Mouse (Mus musculus) embryonic facial prominence, embryonic 12.5 days (tissue): ENCODE measurements around the gene Mink1. TPM values are rescaled to one million over a fixed set of nuclear protein-coding genes. Genes with fewer than 3 reads are reported as not detected.

ENCODE experiments used
- ATAC-seq: fragments of 200-750 bp; cut with Nextera tagmentation; 2 replicates; pipeline ENCODE4 v1.8.0; 2017; ENCODE audit not compliant: insufficient number of reproducible peaks, insufficient read depth, low FRiP score, low TSS enrichment
- H3K27ac ChIP-seq: fragments of 300-500 bp; sonication (generic); 2 replicates; pipeline ENCODE4 v1.5.1; 2016; ENCODE audit warnings: mild to moderate bottlenecking
- H3K27me3 ChIP-seq: fragments of 300-500 bp; sonication (generic); 2 replicates; pipeline ENCODE4 v1.6.1; 2016; ENCODE audit warnings: mild to moderate bottlenecking, moderate library complexity
- H3K36me3 ChIP-seq: fragments of 300-500 bp; sonication (generic); 2 replicates; pipeline ENCODE4 v1.6.1; 2016; ENCODE audit warnings: mild to moderate bottlenecking
- H3K4me1 ChIP-seq: fragments of 300-500 bp; sonication (generic); 2 replicates; pipeline ENCODE4 v1.6.1; 2016
- H3K4me2 ChIP-seq: fragments of 300-500 bp; sonication (generic); replicated peaks from 2 replicates; pipeline ENCODE4 v1.6.1; 2016; ENCODE audit warnings: mild to moderate bottlenecking, moderate library complexity
- H3K4me3 ChIP-seq: fragments of 300-500 bp; sonication (generic); 2 replicates; pipeline ENCODE4 v1.5.1; 2016; ENCODE audit warnings: mild to moderate bottlenecking
- H3K9ac ChIP-seq: fragments of 300-500 bp; sonication (generic); 2 replicates; pipeline ENCODE4 v1.6.1; 2016; ENCODE audit warnings: mild to moderate bottlenecking, moderate library complexity
- H3K9me3 ChIP-seq: fragments of 300-500 bp; sonication (generic); 2 replicates; pipeline ENCODE4 v1.6.1; 2016; ENCODE audit warnings: mild to moderate bottlenecking, moderate library complexity
- WGBS: fragments of 180-500 bp; shearing (Covaris S2); methylation state at CpG from one replicate; pipeline ENCODE4 v1.1.7; 2016; 5-methylcytosine and 5-hydroxymethylcytosine counted together
- polyA plus RNA-seq: library from polyadenylated mRNA; unstranded; fragments of >200 nt; fragmentation: Nextera tagmentation; extraction: Ambion mirVana; gene quantifications from 2 replicates; pipeline ENCODE4 v1.2.1, GENCODE M21; 2016

Mink1 gene
- polyA plus RNA-seq, 1 experiment from 2014 or later, result 16.7 TPM

DNA sequence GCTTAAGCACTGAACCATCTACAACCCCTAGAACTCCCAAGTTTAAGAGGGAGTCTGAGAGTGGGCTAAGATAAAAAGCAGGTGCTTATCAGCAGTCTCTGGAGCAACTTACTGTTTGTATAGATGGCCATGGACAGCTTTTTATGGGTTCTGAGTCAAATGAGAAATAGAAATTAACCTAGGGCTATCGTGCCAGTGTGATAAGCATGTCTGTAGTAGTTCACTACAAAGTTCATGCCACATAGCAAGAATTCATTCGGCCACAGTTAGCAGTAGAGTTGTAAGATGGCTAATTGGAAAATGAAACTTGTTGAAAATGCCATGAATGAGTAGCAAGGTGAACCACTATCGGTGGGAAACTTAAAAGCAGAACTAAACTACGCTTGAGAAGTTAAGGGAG lies 85.8 kb downstream of the Mink1 start:
- Histone ChIP-seq H3K27ac (no peak overlapping the region), H3K27me3 (no peaks in the 10 kb centered on the region), H3K4me2 (peak overlapping the region; percentile 98), H3K9ac (0 out of 2 replicates have a peak overlapping the region, but pooled peaks have one; percentile 84), H3K4me1 (peaks cover 41% of the 10 kb centered on the region), H3K36me3 (peaks cover 63% of the 10 kb centered on the region), H3K4me3 (peak overlapping the region; percentile 81), H3K9me3 (no peaks in the 10 kb centered on the region)
- no peak for ATAC-seq
- WGBS, result 83% methylated on average over 4 of the region's 4 CpGs

DNA sequence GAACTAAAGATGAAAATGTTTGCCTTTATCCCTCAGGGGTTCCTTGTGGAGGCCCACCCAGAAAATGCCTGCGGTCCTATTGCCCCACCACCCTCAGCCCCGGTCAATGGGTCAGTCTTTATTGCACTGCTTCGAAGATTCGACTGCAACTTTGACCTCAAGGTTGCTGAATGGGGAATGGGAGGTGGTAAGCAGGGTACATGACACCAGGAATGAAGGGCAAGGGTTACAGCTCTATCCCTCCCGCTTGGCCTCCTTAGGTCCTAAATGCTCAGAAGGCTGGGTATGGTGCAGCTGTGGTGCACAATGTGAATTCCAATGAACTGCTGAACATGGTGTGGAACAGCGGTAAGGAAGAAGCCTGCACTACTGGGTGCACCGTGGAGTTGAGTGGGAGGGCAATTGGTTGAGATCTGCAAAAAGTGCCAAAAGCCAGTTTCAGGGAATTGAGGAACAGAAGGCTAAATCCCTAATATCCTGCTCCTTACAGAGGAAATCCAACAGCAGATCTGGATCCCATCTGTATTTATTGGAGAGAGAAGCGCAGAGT lies 86.6 kb downstream of the Mink1 start:
- peaks cover 58% of the 10 kb centered on the region for H3K36me3 ChIP-seq
- no peaks in the 10 kb centered on the region for H3K27me3 ChIP-seq
- 0 out of 2 replicates have a peak overlapping the region, but pooled peaks have one; percentile 12 for H3K4me3 ChIP-seq
- 0 out of 2 replicates have a peak overlapping the region, but pooled peaks have one; percentile 98 for H3K4me2 ChIP-seq
- no peak for ATAC-seq
- no peak overlapping the region for H3K9ac ChIP-seq
- H3K27ac ChIP-seq, result no peak overlapping the region
- WGBS, result 81% methylated on average over 8 of the region's 8 CpGs
- peaks cover 41% of the 10 kb centered on the region for H3K4me1 ChIP-seq
- no peaks in the 10 kb centered on the region for H3K9me3 ChIP-seq

DNA sequence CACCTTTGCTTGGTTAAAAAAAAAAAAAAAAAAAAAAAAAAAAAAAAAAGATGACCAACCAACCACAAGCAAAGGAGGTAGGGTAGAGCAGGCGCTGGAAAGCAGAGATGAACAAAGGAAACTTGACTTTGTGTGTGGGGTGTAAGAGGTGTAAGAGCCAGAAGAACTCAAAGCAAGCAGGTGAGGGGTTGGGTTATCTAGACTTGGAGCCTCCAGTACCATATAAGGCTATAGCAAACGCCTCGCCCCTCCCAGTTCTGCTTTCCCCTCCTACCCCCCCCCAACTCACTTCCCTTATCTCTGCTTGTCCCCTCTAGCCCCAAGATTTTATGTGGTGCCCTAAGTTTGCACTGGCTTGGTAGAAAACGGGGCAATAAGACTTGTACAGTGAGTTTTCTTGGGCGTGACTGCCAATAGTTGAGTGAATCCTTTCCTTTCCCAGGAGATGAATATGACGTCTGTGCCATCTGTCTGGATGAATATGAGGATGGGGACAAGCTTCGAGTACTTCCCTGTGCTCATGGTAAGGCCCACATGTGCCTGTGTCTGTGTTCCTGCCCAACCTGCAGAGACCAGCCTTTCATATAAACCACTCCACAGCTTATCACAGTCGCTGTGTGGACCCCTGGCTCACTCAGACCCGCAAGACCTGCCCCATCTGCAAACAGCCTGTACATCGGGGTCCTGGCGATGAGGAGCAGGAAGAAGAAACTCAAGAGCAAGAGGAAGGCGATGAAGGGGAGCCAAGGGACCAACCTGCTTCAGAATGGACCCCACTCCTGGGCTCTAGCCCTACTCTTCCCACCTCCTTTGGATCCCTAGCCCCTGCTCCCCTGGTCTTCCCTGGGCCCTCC lies 87.9 kb downstream of the Mink1 start:
- peaks cover 36% of the 10 kb centered on the region for H3K4me1 ChIP-seq
- WGBS, result 81% methylated on average over 12 of the region's 12 CpGs
- peaks cover 45% of the 10 kb centered on the region for H3K36me3 ChIP-seq
- no peak overlapping the region for H3K4me3 ChIP-seq
- no peaks in the 10 kb centered on the region for H3K9me3 ChIP-seq
- H3K9ac ChIP-seq, result no peak overlapping the region
- H3K4me2 ChIP-seq, result no peak overlapping the region
- H3K27me3 ChIP-seq, result no peaks in the 10 kb centered on the region
- 0 out of 2 replicates have a peak overlapping the region, but pooled peaks have one; percentile 38 for H3K27ac ChIP-seq
- ATAC-seq, result no peak

DNA sequence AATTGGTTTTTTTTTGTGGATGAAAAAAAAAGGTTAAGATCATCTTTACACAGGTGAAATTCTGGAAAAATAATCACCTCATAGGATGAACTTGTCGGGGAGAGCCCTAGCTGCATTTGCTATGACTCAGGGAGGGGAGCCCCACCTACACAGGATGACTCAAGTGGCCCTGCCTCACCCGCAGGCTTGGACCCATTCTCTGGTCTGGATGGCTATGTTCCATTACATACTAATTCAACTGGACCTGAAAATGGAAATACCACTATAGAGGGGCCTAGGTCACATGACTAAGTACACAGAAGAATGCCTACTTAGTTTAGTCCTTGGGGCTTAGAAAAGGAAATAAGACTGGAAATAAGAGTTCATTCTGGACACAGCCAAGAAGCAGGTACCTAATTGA lies 88.7 kb downstream of the Mink1 start:
- peaks cover 43% of the 10 kb centered on the region for H3K36me3 ChIP-seq

DNA sequence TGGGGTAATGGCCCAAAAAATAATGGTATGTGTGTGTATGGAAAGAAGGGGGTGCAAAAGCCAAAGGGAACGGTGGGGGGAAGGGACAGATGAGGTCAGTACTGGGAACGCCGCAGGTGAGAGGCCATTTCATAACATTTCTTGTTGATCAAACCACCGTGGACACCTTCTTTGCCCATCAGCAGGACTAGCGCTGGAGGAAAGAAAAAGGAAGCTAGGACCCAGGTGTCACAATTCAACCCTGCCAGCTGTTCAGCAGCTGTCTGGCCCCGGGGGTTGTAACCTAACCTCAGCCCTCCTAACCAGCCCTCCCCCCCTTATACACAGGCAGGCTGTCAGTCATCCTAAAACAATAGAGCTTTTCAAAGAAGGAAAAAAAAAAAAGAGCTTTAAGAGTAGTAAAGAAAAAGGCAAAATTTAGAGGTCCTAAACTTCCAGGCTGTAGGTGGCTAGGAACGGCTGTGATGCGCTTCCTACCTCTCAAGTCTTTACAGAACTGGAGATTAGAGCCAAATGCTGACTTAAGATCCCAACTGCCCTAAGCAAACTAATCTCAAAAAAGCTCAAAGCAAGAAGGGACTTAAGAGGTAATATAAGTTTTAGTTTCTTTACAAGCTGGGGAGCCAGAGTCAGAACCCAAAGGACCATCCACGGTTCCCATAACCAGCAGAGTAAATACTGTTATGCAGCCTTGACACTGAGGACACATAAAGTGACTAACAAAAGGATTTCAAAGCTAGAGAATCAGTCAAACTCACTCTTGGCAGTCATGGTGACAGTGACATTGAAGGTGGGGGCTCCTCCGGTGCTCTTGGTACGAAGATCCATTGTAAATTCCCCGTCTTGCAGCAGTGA lies 89.6 kb downstream of the Mink1 start:
- H3K4me1 ChIP-seq, result peaks cover 46% of the 10 kb centered on the region
- ATAC-seq, result no peak

More for the DNA sequence above, 88.7 kb downstream of the Mink1 start:
- WGBS, result 68% methylated on average over 2 of the region's 2 CpGs
- H3K4me3 ChIP-seq, result no peak overlapping the region
- no peak for ATAC-seq
- H3K4me2 ChIP-seq, result peak overlapping the region; percentile 97; the same call in 1 of the 2 replicates
- peaks cover 37% of the 10 kb centered on the region for H3K4me1 ChIP-seq
- H3K27ac ChIP-seq, result no peak overlapping the region
- H3K27me3 ChIP-seq, result no peaks in the 10 kb centered on the region
- no peaks in the 10 kb centered on the region for H3K9me3 ChIP-seq
- H3K9ac ChIP-seq, result no peak overlapping the region

DNA sequence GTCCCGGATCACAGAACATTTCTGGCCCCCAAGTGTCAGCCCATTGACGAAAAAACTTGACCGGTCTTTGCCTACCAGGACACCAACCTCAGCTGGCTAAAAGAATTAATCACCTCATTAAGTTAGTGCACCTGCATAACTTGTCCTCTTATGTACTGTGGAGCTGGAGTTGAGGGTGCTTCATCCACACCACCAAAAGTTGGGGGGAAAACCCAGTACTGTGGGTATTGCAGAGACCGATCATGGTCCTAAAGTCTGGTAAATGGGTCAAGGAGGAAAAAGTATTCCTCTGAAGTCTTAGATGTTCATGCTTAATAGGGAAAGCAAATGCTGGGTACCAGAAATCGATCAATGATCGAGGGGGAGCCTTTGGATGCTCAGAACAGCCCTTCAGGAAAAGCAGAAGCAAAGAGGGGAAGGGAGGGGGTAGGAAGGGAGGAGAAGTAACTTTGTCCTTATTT lies 90.2 kb downstream of the Mink1 start:
- Histone ChIP-seq H3K27ac (peak overlapping the region; percentile 99), H3K9ac (peak overlapping the region; percentile 98), H3K4me3 (peak overlapping the region; percentile 99), H3K27me3 (no peaks in the 10 kb centered on the region), H3K36me3 (peaks cover 43% of the 10 kb centered on the region), H3K4me2 (peak overlapping the region; percentile 97), H3K4me1 (peaks cover 53% of the 10 kb centered on the region), H3K9me3 (no peaks in the 10 kb centered on the region)
- no peak for ATAC-seq
- WGBS, result 43% methylated on average over 6 of the region's 6 CpGs

More for the DNA sequence above, 89.6 kb downstream of the Mink1 start:
- H3K27me3 ChIP-seq, result no peaks in the 10 kb centered on the region
- 46% methylated on average over 12 of the region's 12 CpGs for WGBS
- H3K9ac ChIP-seq, result peak overlapping the region; percentile 98
- H3K4me2 ChIP-seq, result peak overlapping the region; percentile 97
- peak overlapping the region; percentile 99 for H3K4me3 ChIP-seq
- peaks cover 43% of the 10 kb centered on the region for H3K36me3 ChIP-seq
- H3K27ac ChIP-seq, result peak overlapping the region; percentile 99
- H3K9me3 ChIP-seq, result no peaks in the 10 kb centered on the region

DNA sequence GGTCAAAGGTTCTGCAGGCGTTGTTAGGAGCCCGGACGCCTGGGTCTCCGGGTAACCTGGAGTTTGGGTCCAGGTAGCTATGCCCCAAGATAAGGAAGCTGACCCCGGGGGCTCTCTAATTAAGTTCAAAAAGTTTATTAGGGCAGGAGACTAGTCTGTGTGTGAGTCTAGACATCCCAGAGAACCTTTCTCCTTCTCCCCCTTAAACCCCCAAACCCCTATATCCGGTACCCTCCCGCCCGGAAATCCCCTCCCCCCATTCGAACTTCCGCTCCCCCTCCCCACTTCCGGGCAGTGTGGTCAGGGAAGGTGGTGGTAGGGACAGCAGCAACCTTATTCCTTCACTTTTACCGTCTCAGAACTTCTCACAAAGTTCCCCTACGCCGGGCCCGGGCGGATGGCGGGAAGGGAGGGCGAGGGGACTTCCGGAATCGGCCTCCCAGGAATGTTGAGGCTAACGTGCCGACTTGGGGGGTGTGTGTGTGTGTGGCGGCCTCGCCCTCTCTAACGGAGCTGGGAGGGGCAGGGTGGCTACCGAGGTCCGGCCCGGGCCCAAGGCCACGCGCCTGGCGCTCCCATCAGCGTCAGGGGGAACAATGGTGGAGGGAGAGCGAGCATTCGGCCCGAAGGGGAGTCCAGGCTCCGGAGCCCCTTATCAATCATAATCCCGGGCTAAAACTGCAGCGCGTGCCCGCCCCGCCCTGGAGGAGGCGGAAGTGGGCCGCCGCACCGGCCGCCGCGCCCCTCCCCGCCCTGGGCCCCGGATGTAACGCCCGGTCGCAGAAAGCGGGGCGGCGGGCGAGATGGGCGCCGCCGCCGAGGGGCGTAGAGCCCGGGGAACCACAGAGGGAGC lies 90.9 kb downstream of the Mink1 start:
- peak overlapping the region; percentile 99 for H3K27ac ChIP-seq
- H3K4me3 ChIP-seq, result peak overlapping the region; percentile 99
- H3K27me3 ChIP-seq, result no peaks in the 10 kb centered on the region
- H3K9me3 ChIP-seq, result no peaks in the 10 kb centered on the region
- H3K36me3 ChIP-seq, result peaks cover 40% of the 10 kb centered on the region
- peak; percentile 28 for ATAC-seq
- H3K4me1 ChIP-seq, result peaks cover 53% of the 10 kb centered on the region
- H3K4me2 ChIP-seq, result peak overlapping the region; percentile 97
- under 1% methylated on average over 45 of the region's 63 CpGs for WGBS
- peak overlapping the region; percentile 98 for H3K9ac ChIP-seq

DNA sequence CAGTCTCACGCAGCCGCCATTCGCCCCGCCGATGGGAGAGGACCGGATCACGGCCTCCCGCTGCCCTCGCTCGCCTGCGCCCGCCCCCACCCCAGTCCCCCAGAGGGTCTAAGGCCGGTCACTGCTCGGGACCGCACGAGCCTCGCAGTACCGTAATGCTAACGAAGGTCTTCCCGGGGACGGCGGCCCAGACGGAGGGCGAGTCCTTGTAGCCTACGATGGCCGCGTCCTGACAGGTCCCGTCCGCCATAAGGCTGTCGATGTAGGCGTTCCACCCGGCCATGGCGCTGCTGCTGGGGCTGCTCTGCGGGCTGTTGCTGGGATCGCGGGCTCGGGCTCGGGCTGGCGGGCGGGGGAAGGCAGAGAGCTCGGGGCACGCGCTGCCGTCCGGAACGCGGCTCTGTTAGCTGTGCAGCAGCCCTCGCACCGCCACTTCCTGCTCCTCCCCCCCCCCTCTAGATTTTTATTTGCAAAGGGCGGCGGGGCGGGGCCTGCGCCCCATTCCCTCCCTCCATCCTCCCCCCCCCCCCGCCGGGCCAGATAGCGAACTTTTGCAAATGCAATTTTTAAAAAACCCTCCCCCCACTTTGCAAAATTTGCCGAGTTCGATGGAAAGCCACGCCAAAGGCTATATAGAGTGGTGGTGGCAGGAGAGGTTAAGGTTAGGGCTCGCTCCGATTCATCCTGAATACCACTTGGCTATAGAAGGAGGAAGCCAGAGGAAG lies 91.7 kb downstream of the Mink1 start, which contains the start of gene Pfn1:
Gene Pfn1, minus strand, starts transcription at position 447 of the 725 bp plus-strand sequence.
- Histone ChIP-seq H3K9me3 (no peaks in the 10 kb centered on the region), H3K36me3 (peaks cover 32% of the 10 kb centered on the region), H3K4me3 (peak within 1 kb of the TSS; percentile 99), H3K9ac (peak within 1 kb of the TSS; percentile 98), H3K4me1 (peaks cover 50% of the 10 kb centered on the region), H3K27ac (peak within 1 kb of the TSS; percentile 99), H3K4me2 (peak within 1 kb of the TSS; percentile 97), H3K27me3 (no peaks in the 10 kb centered on the region)
- ATAC-seq, result 0 out of 2 replicates have a peak, but pooled peaks have one; percentile 12
- WGBS, result under 1% methylated on average over 61 of the region's 61 CpGs

DNA sequence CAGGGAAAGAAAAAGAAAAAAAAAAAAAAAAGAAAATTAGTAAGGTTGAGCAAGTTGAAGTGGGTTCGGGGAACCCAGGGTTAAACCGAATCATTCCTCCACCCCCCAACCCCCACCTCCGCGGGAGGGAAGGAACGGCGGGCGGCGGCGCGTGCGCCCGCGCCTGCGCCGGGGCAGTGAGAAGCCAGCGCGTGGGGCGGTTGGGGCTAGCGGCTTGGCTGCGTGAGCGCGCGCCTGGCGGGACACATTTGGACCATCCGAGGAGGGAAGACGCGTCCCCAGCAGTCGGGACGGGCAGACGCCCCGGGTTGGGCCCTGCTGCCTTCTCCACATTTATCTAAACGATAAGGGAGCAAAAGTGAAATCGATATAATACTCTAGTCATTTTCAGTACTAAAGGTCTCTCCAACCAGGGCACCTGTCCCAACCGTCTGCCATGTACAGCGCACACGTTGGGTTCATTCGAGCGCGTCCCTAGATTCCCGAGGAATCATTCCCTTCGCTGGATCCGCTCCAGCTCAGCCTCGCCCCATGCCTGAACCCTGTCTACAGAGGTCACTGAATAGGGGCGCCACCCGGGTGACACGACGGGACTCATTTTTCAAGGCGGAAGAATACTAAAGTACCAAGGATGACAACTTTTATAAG lies 92.4 kb downstream of the Mink1 start:
- H3K4me2 ChIP-seq, result peak overlapping the region; percentile 97
- H3K36me3 ChIP-seq, result peaks cover 26% of the 10 kb centered on the region
- no peaks in the 10 kb centered on the region for H3K9me3 ChIP-seq
- peak overlapping the region; percentile 98 for H3K9ac ChIP-seq
- no peaks in the 10 kb centered on the region for H3K27me3 ChIP-seq
- peak; percentile 29; the same call in 1 of the 2 replicates for ATAC-seq
- H3K4me1 ChIP-seq, result peaks cover 50% of the 10 kb centered on the region
- H3K4me3 ChIP-seq, result peak overlapping the region; percentile 99
- WGBS, result under 1% methylated on average over 44 of the region's 48 CpGs
- peak overlapping the region; percentile 99 for H3K27ac ChIP-seq
